Mouse (Mus musculus) embryonic fibroblast, embryonic 13.5 days (primary cell): ENCODE measurements around the gene Olfr18. TPM values are rescaled to one million over a fixed set of nuclear protein-coding genes. Genes with fewer than 3 reads are reported as not detected.
"Not testable (repeated sequence)": the region's sequence is repeated elsewhere in the genome, so short reads cannot be mapped to it uniquely, and the experiment has no call there.

Experiments
- H3K27ac ChIP-seq: 2 replicates; pipeline ENCODE4 v1.5.1; 2012; ENCODE audit warnings: low read length, control low read depth, inconsistent platforms; ENCODE audit not compliant: insufficient read depth
- H3K4me1 ChIP-seq: 2 replicates; pipeline ENCODE4 v1.6.1; 2011; ENCODE audit warnings: low read length; ENCODE audit not compliant: control insufficient read depth, insufficient read depth
- H3K4me3 ChIP-seq: 2 replicates; pipeline ENCODE4 v1.5.1; 2011; ENCODE audit warnings: mild to moderate bottlenecking, control low read depth, low read length; ENCODE audit not compliant: insufficient read depth
- CTCF ChIP-seq: IDR thresholded peaks from 2 replicates; pipeline ENCODE4 v1.5.1; 2011; ENCODE audit warnings: mild to moderate bottlenecking, control low read depth, low read length, moderate library complexity, borderline replicate concordance; ENCODE audit not compliant: insufficient read depth
- POLR2A ChIP-seq: IDR thresholded peaks from 2 replicates; pipeline ENCODE4 v1.6.1; 2011; ENCODE audit warnings: low read depth, mild to moderate bottlenecking, control low read depth, low read length, moderate library complexity
- polyA plus RNA-seq: library from polyadenylated mRNA; stranded (reverse); fragments of >200 nt; gene quantifications from 2 replicates; pipeline ENCODE4 v1.2.4, GENCODE M21; 2011; ENCODE audit warnings: low read depth; ENCODE audit not compliant: missing spikeins, insufficient read length

Olfr18 gene
- not detected in 2 replicates for polyA plus RNA-seq

- no peak within 1 kb of the TSS for H3K27ac ChIP-seq
- no peaks in the 10 kb centered on the region for H3K4me1 ChIP-seq
- H3K4me3 ChIP-seq, result no peak within 1 kb of the TSS
- TF ChIP-seq POLR2A, result no peak
- no peak for TF ChIP-seq CTCF
These were observed at the start of gene Olfr18 for GRCm38 (mm10) chr9:20335994-20336393. Gene Olfr18 (minus strand): TSS chr9:20336094.

- no peaks in the 10 kb centered on the region; the same call in 1 of the 2 replicates for H3K4me1 ChIP-seq
- H3K27ac ChIP-seq, result no peak overlapping the region
- TF ChIP-seq POLR2A (no peak), CTCF (no peak)
- peak overlapping the region; percentile 92 for H3K4me3 ChIP-seq
These were observed 49.4 kb upstream of the Olfr18 start for GRCm38 (mm10) chr9:20385343-20385703.

GRCm38 (mm10) chr9:20384532-20385342, 48.8 kb upstream of the Olfr18 start, which contains the start of gene Zfp560:
Gene Zfp560 (minus strand): TSS chr9:20385177.
- Histone ChIP-seq H3K4me1 (no peaks in the 10 kb centered on the region; the same call in 1 of the 2 replicates), H3K4me3 (peak within 1 kb of the TSS; percentile 92), H3K27ac (no peak within 1 kb of the TSS)
- peak; percentile 68; the same call in 1 of the 2 replicates for TF ChIP-seq POLR2A
- TF ChIP-seq CTCF, result no peak

GRCm38 (mm10) chr9:20383659-20384058, 47.8 kb upstream of the Olfr18 start:
- H3K27ac ChIP-seq, result no peak overlapping the region
- no peaks in the 10 kb centered on the region; the same call in 1 of the 2 replicates for H3K4me1 ChIP-seq
- no peak overlapping the region for H3K4me3 ChIP-seq
- no peak for TF ChIP-seq POLR2A
- TF ChIP-seq CTCF, result no peak

- no peaks in the 10 kb centered on the region for H3K4me1 ChIP-seq
- TF ChIP-seq POLR2A, result no peak
- H3K4me3 ChIP-seq, result no peak overlapping the region
These were observed 38.8 kb upstream of the Olfr18 start for GRCm38 (mm10) chr9:20374712-20375111.

GRCm38 (mm10) chr9:20367311-20367710, 31.4 kb upstream of the Olfr18 start:
- H3K4me3 ChIP-seq, result no peak overlapping the region
- H3K27ac ChIP-seq, result no peak overlapping the region
- TF ChIP-seq CTCF, result no peak
- TF ChIP-seq POLR2A, result no peak
- H3K4me1 ChIP-seq, result no peaks in the 10 kb centered on the region

More at GRCm38 (mm10) chr9:20374712-20375111, 38.8 kb upstream of the Olfr18 start:
- no peak overlapping the region for H3K27ac ChIP-seq

GRCm38 (mm10) chr9:20348501-20348900, 12.6 kb upstream of the Olfr18 start:
- no peak for TF ChIP-seq CTCF
- no peak overlapping the region for H3K4me3 ChIP-seq
- no peaks in the 10 kb centered on the region for H3K4me1 ChIP-seq
- peak overlapping the region; percentile 34; the same call in 1 of the 2 replicates for H3K27ac ChIP-seq

GRCm38 (mm10) chr9:20298232-20298631, 37.7 kb downstream of the Olfr18 start, which contains the start of gene Olfr873:
Gene Olfr873 (plus strand): TSS chr9:20298532.
- no peaks in the 10 kb centered on the region for H3K4me1 ChIP-seq
- TF ChIP-seq CTCF (no peak), POLR2A (no peak)
- no peak within 1 kb of the TSS for H3K4me3 ChIP-seq
- H3K27ac ChIP-seq, result no peak within 1 kb of the TSS

GRCm38 (mm10) chr9:20295562-20295961, 40.3 kb downstream of the Olfr18 start:
- H3K27ac ChIP-seq, H3K4me3 ChIP-seq: not testable (repeated sequence)

GRCm38 (mm10) chr9:20282051-20282450, 53.8 kb downstream of the Olfr18 start, which contains the start of gene Olfr39:
Gene Olfr39 (plus strand): TSS chr9:20282351.
- H3K4me3 ChIP-seq, result no peak within 1 kb of the TSS
- no peak for TF ChIP-seq CTCF
- TF ChIP-seq POLR2A, result no peak
- no peak within 1 kb of the TSS for H3K27ac ChIP-seq
- H3K4me1 ChIP-seq, result no peaks in the 10 kb centered on the region

More at GRCm38 (mm10) chr9:20295562-20295961, 40.3 kb downstream of the Olfr18 start:
- H3K4me1 ChIP-seq, result not testable (repeated sequence)

Other genes starting within 250 kb of the Olfr18 start
- gene Olfr868, start 237.5 kb downstream of the Olfr18 start, polyA plus RNA-seq, result not detected in 2 replicates
- gene Olfr869, start 207.1 kb downstream of the Olfr18 start, polyA plus RNA-seq, result not detected in 2 replicates
- not detected in 2 replicates for gene Olfr870, start 162.0 kb downstream of the Olfr18 start, polyA plus RNA-seq
- gene Olfr871, start 123.9 kb downstream of the Olfr18 start, polyA plus RNA-seq, result not detected in 2 replicates
- gene Olfr872, start 99.0 kb downstream of the Olfr18 start, polyA plus RNA-seq, result not detected in 2 replicates
- not detected in 2 replicates for gene Olfr39, start 53.7 kb downstream of the Olfr18 start, polyA plus RNA-seq
- 0.18 TPM in 1 of 2 replicates, not detected in the other for gene Olfr873, start 37.6 kb downstream of the Olfr18 start, polyA plus RNA-seq
- 15.1 and 17.5 TPM in 2 replicates for gene Zfp560, start 49.1 kb upstream of the Olfr18 start, polyA plus RNA-seq
- gene Zfp26, start 124.1 kb upstream of the Olfr18 start, polyA plus RNA-seq, result 31.4 and 33.7 TPM in 2 replicates
- gene Zfp426, start 156.7 kb upstream of the Olfr18 start, polyA plus RNA-seq, result 18.6 and 20.5 TPM in 2 replicates
- gene Zfp266, start 185.3 kb upstream of the Olfr18 start, polyA plus RNA-seq, result 74.5 and 108 TPM in 2 replicates
- 9.1 TPM in 2 replicates for gene Zfp846, start 245.2 kb upstream of the Olfr18 start, polyA plus RNA-seq